Mouse (Mus musculus) kidney, adult 2 months (tissue): ENCODE data around the gene Cysrt1. TPM values are rescaled to one million over a fixed set of nuclear protein-coding genes. Genes with fewer than 3 reads are reported as not detected.

Experiments used
- DNase-seq: peaks from one replicate; pipeline ENCODE4 v3.0.0; 2021
- H3K27ac ChIP-seq: fragments of 200-500 bp; 2 replicates; pipeline ENCODE4 v1.5.1; 2012; ENCODE audit warnings: low read depth, low read length, control low read depth, inconsistent platforms; ENCODE audit not compliant: insufficient read depth
- H3K27me3 ChIP-seq: fragments of 200-500 bp; replicated peaks from 2 replicates; pipeline ENCODE4 v1.6.1; 2012; ENCODE audit warnings: mild to moderate bottlenecking, moderate library complexity, low read length, inconsistent platforms; ENCODE audit not compliant: control insufficient read depth, insufficient read depth
- H3K36me3 ChIP-seq: fragments of 200-500 bp; 2 replicates; pipeline ENCODE4 v1.6.1; 2012; ENCODE audit warnings: mild to moderate bottlenecking, moderate library complexity, low read length, inconsistent platforms; ENCODE audit not compliant: control insufficient read depth, insufficient read depth
- H3K4me1 ChIP-seq: fragments of 200-500 bp; 2 replicates; pipeline ENCODE4 v1.6.1; 2011; ENCODE audit warnings: low read length; ENCODE audit not compliant: control insufficient read depth, insufficient read depth
- H3K4me3 ChIP-seq: fragments of 200-500 bp; 2 replicates; pipeline ENCODE4 v1.5.1; 2011; ENCODE audit warnings: mild to moderate bottlenecking, low read depth, low read length, control low read depth; ENCODE audit not compliant: insufficient read depth
- CTCF ChIP-seq: fragments of 200-500 bp; conservative IDR thresholded peaks from 2 replicates; pipeline ENCODE4 v1.5.1; 2011; ENCODE audit warnings: low read depth, mild to moderate bottlenecking, control low read depth, low read length, moderate library complexity, mixed read lengths; ENCODE audit not compliant: insufficient read depth, insufficient read length
- POLR2A ChIP-seq: fragments of 200-500 bp; IDR thresholded peaks from one replicate; pipeline ENCODE4 v1.6.1; 2011; ENCODE audit warnings: low read depth, low read length, control low read depth
- WGBS: fragments of 180-500 bp; shearing (Covaris S2); methylation state at CpG from one replicate; pipeline ENCODE4 v1.1.7; 2018; 5-methylcytosine and 5-hydroxymethylcytosine counted together
- polyA plus RNA-seq: library from polyadenylated mRNA; depleted of rRNA; stranded (reverse); fragments of >200 nt; gene quantifications from 2 replicates; pipeline ENCODE4 v1.2.3, GENCODE M21; 2012

Gene Cysrt1
- polyA plus RNA-seq, 1 experiment: 0.66 TPM

- Histone ChIP-seq H3K4me1 (peaks cover 24% of the 10 kb centered on the region; the same call in 1 of the 2 replicates), H3K36me3 (peaks cover 4% of the 10 kb centered on the region; the same call in 1 of the 2 replicates), H3K4me3 (no peak overlapping the region), H3K27me3 (no peaks in the 10 kb centered on the region), H3K27ac (no peak overlapping the region)
- WGBS: 44% methylated on average over 1 of the region's 1 CpGs
- no peak for TF ChIP-seq POLR2A
- no peak for TF ChIP-seq CTCF
- peak; percentile 55 for DNase-seq
Observed at GRCm38 (mm10) chr2:25207593-25207992, 34.7 kb downstream of the Cysrt1 start.

- peaks cover 4% of the 10 kb centered on the region; the same call in 1 of the 2 replicates for H3K36me3 ChIP-seq
- no peaks in the 10 kb centered on the region for H3K27me3 ChIP-seq
- no peak for DNase-seq
- TF ChIP-seq CTCF: no peak; the same call in 1 of the 2 replicates
- H3K27ac ChIP-seq: no peak overlapping the region
- H3K4me1 ChIP-seq: peaks cover 9% of the 10 kb centered on the region; the same call in 1 of the 2 replicates
- no peak overlapping the region for H3K4me3 ChIP-seq
- WGBS: 54% methylated on average over 4 of the region's 4 CpGs
Observed at GRCm38 (mm10) chr2:25203631-25204214, 38.5 kb downstream of the Cysrt1 start.

- TF ChIP-seq CTCF: no peak
- TF ChIP-seq POLR2A: no peak
- peaks cover 4% of the 10 kb centered on the region; the same call in 1 of the 2 replicates for H3K36me3 ChIP-seq
- DNase-seq: no peak
- no peak overlapping the region for H3K27ac ChIP-seq
- no peaks in the 10 kb centered on the region; the same call in 1 of the 2 replicates for H3K4me1 ChIP-seq
- H3K27me3 ChIP-seq: no peaks in the 10 kb centered on the region
- no peak overlapping the region for H3K4me3 ChIP-seq
- WGBS: 88% methylated on average over 2 of the region's 2 CpGs
Observed at GRCm38 (mm10) chr2:25200631-25201030, 41.6 kb downstream of the Cysrt1 start.

GRCm38 (mm10) chr2:25197946-25198345 lies 44.3 kb downstream of the Cysrt1 start:
- Histone ChIP-seq H3K4me1 (peaks cover 10% of the 10 kb centered on the region; the same call in 1 of the 2 replicates), H3K27me3 (no peaks in the 10 kb centered on the region), H3K27ac (no peak overlapping the region), H3K36me3 (peaks cover 1% of the 10 kb centered on the region; the same call in 1 of the 2 replicates), H3K4me3 (no peak overlapping the region)
- no peak for DNase-seq
- no peak for TF ChIP-seq CTCF
- no peak for TF ChIP-seq POLR2A

GRCm38 (mm10) chr2:25197191-25197590 lies 45.1 kb downstream of the Cysrt1 start:
- no peaks in the 10 kb centered on the region; the same call in 1 of the 2 replicates for H3K36me3 ChIP-seq
- H3K4me1 ChIP-seq: peaks cover 10% of the 10 kb centered on the region; the same call in 1 of the 2 replicates
- DNase-seq: no peak
- H3K27ac ChIP-seq: peak overlapping the region; percentile 93
- H3K27me3 ChIP-seq: no peaks in the 10 kb centered on the region
- TF ChIP-seq CTCF (no peak), POLR2A (no peak)
- 0 out of 2 replicates have a peak overlapping the region, but pooled peaks have one; percentile 43 for H3K4me3 ChIP-seq
- 23% methylated on average over 2 of the region's 2 CpGs for WGBS

- H3K4me3 ChIP-seq: peak within 1 kb of the TSS; percentile 43
- no peak for TF ChIP-seq CTCF
- TF ChIP-seq POLR2A: peak; percentile 55
- 16% methylated on average over 8 of the region's 8 CpGs for WGBS
- H3K27ac ChIP-seq: peak within 1 kb of the TSS; percentile 93
- no peaks in the 10 kb centered on the region; the same call in 1 of the 2 replicates for H3K36me3 ChIP-seq
- peak; percentile 96 for DNase-seq
- H3K4me1 ChIP-seq: peaks cover 10% of the 10 kb centered on the region; the same call in 1 of the 2 replicates
- no peaks in the 10 kb centered on the region for H3K27me3 ChIP-seq
Observed at GRCm38 (mm10) chr2:25196172-25196954, 45.9 kb downstream of the Cysrt1 start, which contains the start of gene Tor4a. Tor4a (minus strand) TSS chr2:25196886.
